Mouse (Mus musculus): ENCODE results near the gene Vamp9. TPM values are rescaled to one million over a fixed set of nuclear protein-coding genes. Genes with fewer than 3 reads are reported as not detected.
A peak's percentile ranks its signal among the peaks of the same experiment; 100 is the strongest.

The Vamp9 gene
- total RNA-seq, 2 experiments from 2014 or later = 0.71 TPM; not detected in 1

DNA sequence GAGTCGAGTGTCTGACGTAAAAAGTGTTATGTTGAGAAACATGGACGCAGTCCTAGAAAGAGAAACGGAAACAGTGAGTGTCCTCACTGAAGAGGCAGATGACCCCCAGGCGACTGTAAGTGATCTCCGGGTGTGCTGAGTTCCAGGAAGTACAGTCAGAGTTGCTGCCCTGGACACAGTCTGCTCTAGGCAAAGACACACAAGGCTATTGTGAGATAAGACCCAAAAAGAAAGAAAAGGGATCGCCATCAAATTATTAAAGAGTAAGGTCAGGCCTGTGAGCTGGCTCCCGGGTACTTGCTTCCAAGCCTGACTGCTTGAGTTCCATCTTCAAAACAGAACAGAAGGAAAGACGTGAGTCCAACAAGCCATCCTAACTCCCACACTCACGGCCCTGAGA is 35.2 kb downstream of the Vamp9 start:
- no peak for DNase-seq (ENCODE audit: extremely low spot score in 1 of 2, low spot score in 1 of 2)

GRCm38 (mm10) chr5:99941776-99942502 is 35.9 kb downstream of the Vamp9 start:
- no peak for DNase-seq (ENCODE audit: extremely low spot score in 1 of 2, low spot score in 1 of 2)

GRCm38 (mm10) chr5:99952513-99952912 is 46.5 kb downstream of the Vamp9 start:
- no peak for DNase-seq (ENCODE audit: extremely low spot score in 1 of 2, low spot score in 1 of 2)

GRCm38 (mm10) chr5:99953883-99954282 is 47.8 kb downstream of the Vamp9 start:
- DNase-seq (ENCODE audit: extremely low spot score in 1 of 2, low spot score in 1 of 2) = no peak

- no peak for DNase-seq (ENCODE audit: extremely low spot score in 1 of 2, low spot score in 1 of 2)
Measured at GRCm38 (mm10) chr5:99958666-99959065, 52.6 kb downstream of the Vamp9 start.

DNA sequence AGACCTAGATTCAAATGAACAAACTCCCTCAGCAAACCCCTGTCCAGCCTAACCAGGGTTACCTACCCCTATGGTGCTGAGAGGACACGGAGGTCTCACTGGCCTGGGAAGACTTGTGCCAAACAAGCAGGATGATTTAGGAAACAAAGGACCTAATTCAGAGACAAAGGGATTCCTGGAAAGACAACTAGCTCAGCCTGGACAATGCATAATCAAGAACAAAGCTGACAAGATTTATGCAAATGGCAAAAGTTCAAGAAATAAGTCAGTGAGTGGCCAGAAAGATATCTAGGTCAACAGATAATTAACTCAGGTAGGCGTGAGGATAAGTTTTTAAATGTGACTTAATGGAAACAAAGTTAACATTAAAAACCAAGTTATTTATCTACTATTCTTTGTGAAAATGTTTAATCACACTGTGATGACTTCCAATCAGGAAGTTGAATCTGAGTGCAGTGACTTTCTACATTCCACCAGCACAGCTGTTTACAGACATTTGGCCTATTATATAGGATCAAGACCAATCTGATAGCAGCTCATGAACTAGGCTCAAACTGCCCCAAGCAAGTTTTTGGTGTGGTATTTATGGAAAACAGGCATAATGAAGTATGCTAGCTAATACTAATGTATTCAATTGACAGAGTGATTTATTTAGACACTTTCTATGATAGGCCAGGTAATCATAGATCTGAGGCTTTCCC is 53.3 kb downstream of the Vamp9 start:
- DNase-seq (ENCODE audit: extremely low spot score in 1 of 2, low spot score in 1 of 2) = no peak

GRCm38 (mm10) chr5:99959960-99960359 is 53.9 kb downstream of the Vamp9 start:
- no peak for DNase-seq (ENCODE audit: extremely low spot score in 1 of 2, low spot score in 1 of 2)

GRCm38 (mm10) chr5:99973941-99974340 is 67.9 kb downstream of the Vamp9 start:
- no peak for DNase-seq (ENCODE audit: extremely low spot score in 1 of 2, low spot score in 1 of 2)

- DNase-seq (ENCODE audit: extremely low spot score in 1 of 2, low spot score in 1 of 2) = no peak
Measured at GRCm38 (mm10) chr5:99975061-99975460, 69.0 kb downstream of the Vamp9 start.

GRCm38 (mm10) chr5:99975776-99976175 is 69.7 kb downstream of the Vamp9 start:
- DNase-seq (ENCODE audit: extremely low spot score in 1 of 2, low spot score in 1 of 2) = no peak

- DNase-seq (ENCODE audit: extremely low spot score in 1 of 2, low spot score in 1 of 2) = no peak
Measured at GRCm38 (mm10) chr5:99976334-99976955, 70.4 kb downstream of the Vamp9 start.

GRCm38 (mm10) chr5:99977516-99978301 is 71.7 kb downstream of the Vamp9 start:
- peak; percentile 54 to 59 for DNase-seq (ENCODE audit: extremely low spot score in 1 of 2, low spot score in 1 of 2)

- DNase-seq (ENCODE audit: extremely low spot score in 1 of 2, low spot score in 1 of 2) = peak; percentile 78 to 83
Measured at GRCm38 (mm10) chr5:99978699-99979442, 72.8 kb downstream of the Vamp9 start, which contains the start of the genes Hnrnpd and 4930524J08Rik. Hnrnpd (minus strand) TSS chr5:99978938. 4930524J08Rik (plus strand) TSS chr5:99979061.

- DNase-seq (ENCODE audit: extremely low spot score in 1 of 2, low spot score in 1 of 2) = no peak
Measured at GRCm38 (mm10) chr5:99983452-99984061, 77.5 kb downstream of the Vamp9 start.

GRCm38 (mm10) chr5:99994166-99994565 is 88.1 kb downstream of the Vamp9 start:
- DNase-seq (ENCODE audit: extremely low spot score in 1 of 2, low spot score in 1 of 2) = no peak

GRCm38 (mm10) chr5:99994680-99995079 is 88.6 kb downstream of the Vamp9 start:
- DNase-seq (ENCODE audit: extremely low spot score in 1 of 2, low spot score in 1 of 2) = no peak

DNA sequence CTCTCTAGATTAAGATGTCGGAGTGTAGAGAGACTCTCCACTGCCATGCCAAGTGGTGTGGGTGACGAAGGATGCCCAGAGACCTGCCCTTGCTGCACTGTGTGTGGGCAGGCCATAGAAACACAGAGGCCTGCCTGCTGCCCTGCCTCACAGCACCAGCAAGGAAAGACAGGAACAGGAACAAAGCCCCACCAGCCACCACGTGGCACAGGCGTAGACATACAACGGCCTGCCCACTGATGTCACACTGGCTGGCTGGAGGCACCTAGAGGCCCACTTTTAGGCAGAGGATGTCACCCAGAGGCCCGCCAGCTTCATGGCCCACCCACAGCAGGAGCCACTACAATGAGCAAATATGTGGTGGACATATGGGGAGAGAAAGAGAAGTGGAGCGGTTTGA is 94.0 kb downstream of the Vamp9 start:
- no peak for DNase-seq (ENCODE audit: extremely low spot score in 1 of 2, low spot score in 1 of 2)

GRCm38 (mm10) chr5:100000500-100000899 is 94.4 kb downstream of the Vamp9 start:
- DNase-seq (ENCODE audit: extremely low spot score in 1 of 2, low spot score in 1 of 2) = no peak
